Mouse (Mus musculus) urinary bladder, adult 2 months (tissue): Measurements from ENCODE around the gene Cenpo. TPM values are rescaled to one million over a fixed set of nuclear protein-coding genes. Genes with fewer than 3 reads are reported as not detected.

Source experiments
- DNase-seq: peaks from one replicate; pipeline ENCODE4 v3.0.0; 2022; ENCODE audit warnings: low spot score
- polyA plus RNA-seq: library from polyadenylated mRNA; depleted of rRNA; stranded (reverse); fragments of >200 nt; gene quantifications from 2 replicates; pipeline ENCODE4 v1.2.3, GENCODE M21; 2012

Cenpo gene
- polyA plus RNA-seq, 1 experiment: 12.9 TPM

DNA sequence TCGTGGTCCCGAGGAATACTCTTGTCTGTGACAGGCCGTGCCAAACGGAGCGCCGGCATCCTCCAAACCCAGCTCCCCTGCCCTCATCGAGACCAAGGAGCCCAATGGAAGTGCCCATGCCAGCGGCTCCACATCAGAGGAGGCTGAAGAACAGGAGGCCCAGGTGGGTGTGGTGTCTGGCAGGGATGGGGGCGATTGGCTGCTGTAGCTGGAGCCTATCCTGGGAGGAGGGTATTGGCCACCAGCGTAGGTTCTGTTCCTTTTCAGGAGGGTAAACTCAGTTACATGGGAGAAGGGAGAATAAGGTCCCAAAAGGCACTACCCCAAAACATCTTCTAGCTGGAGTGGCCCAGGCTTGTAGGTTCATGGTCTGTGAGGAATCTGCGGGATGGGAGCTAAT is 34.8 kb downstream of the Cenpo start:
- DNase-seq: peak; percentile 14

DNA sequence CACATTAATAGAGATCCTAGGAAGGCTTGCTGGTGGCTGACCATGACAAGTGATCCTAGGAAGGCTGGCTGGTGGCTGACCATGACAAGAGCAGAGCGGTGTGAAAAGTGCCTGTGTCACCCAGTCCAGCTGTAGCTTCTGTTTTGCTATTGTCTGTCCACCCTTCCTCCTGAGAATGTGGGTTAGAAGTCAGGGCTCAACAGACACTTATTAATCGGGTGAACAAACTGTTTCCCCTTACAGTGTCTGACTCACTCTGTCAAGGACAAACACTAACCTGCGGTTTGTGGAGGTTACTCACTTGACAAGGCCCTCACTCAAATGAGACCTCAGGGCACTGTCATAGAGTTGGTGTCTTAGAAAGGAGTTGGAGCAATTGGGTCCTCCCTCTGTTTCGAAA is 35.4 kb downstream of the Cenpo start:
- peak; percentile 6 for DNase-seq

DNA sequence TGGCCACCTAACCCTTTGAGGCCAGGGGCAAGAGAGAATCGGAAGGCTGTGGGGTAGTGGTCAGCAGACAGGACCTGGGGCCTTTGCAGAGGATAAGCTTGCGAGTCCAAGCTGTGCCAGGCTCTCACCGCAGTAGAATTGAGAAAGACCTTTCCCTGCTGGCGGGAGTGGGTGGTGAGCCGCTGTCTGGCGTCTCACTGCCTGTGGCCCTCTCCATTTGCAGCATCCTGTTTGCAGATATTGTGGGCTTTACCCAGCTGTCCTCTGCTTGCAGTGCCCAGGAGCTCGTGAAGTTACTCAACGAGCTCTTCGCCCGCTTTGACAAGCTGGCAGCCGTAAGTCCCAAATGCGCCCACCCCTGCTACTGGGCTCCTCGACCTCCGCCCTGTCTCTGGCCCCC is 39.5 kb downstream of the Cenpo start:
- no peak for DNase-seq

DNA sequence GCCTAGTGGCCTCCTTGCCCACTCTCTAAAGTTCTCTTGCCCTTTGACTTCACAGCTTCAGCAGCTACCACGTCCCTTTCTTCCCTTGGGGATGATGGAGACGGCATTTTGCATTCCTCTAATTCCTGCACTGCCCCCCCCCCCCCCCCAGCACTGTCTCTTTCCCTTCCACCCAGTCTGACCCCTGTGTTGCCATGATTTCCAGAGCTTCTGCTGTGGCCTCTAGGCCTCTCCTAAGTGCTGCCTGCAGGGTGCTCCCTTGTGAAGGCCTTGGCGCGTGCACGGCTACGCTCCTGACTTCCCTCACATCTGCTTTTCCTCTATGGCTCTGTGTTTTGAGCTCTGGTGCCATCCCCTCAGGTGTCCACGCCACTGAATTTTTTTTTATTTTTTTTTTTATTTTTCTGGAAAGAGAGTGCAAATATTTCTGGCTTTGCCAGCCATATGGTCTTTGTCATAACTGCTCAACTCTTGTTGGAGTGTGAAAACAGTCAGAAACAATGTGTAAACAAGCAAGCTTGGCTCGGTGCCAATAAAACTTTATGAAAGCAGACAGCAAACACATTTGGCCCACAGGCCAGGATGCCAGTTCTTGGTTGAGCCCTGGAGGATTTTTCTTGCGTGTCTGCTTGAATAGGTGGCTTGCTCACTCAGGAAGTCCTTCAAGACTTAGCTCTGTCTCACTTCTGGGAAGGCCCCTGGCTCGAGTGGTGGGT is 40.9 kb downstream of the Cenpo start:
- DNase-seq: no peak

DNA sequence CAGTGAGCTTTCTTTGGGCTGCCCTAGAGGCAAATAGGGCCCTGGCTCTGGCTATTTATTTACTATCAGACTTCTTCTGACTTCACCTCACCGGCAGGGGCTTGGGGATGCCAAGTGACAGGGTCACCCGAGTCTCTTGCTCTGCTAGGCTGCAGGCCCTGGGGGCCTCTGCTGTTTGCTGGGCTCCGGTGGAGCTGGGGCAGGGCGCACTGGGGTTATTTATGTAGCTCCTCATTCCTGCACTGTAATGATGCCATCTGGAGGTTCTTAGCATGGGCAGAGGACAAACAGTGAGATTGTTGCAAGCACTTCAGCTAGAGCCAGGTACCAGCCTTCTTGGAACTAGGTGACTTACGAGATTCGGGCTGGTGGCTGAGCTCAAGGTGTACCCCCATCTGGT is 41.6 kb downstream of the Cenpo start:
- no peak for DNase-seq

DNA sequence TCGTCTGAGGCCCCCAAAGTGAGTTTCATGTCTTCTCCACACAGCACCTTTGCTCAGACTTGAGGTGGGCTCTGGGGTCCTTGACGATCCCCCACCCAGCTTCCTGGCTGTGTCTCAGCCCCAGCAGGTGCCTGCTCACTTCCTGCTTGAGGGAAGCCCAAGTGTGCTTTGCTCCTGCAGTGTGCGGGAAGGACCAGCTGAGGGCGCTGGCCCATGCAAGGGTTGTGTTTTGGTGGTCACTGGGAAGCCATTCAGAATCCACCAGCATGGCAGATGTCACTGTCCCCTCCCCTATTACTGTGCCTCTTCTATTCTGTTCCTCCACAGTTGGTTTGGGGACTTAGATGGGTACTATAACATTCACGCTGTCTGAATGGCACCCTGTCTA is 45.0 kb downstream of the Cenpo start:
- DNase-seq: no peak

DNA sequence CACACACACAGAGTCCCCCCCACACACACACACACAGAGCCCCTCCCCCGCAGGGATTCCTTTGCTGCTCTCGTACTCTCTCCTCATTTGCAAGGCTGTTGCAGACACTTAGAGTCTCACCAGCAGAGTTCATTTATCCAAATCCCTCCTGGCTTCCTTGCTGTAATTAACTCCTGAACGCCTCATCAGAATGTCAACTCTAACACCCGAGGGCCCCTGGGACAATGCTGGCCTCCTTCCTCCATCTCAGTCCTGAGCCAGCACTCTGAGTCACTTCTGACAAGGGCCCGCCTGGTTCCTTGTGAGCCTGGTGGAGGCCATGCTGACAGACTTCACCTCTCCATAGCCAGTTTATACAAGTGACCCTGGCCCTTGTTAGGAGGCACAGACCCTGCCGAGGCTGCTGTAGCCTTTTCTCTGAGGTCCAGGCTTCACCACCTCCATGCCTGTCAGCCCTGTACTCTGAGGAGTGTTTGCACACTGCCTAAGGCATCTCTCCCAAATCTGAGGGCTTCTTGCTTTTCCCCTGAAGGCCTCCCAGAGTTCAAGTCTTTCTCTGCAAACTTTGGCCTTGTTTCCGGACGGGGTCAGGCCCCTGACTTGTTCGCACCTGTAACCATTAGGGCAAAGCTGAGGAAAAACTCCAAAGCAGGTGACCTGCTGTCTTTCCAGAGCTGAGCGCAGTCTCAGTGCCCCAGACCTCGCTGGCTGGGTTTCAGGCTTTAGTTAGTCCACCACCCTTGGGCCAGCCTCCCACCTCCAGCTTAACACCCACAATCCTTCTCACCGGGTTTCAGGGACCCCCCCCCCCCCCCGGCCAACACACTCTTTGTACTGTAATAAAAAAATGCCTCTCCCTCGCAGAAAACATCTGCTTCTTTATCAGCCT is 45.7 kb downstream of the Cenpo start:
- DNase-seq: no peak

DNA sequence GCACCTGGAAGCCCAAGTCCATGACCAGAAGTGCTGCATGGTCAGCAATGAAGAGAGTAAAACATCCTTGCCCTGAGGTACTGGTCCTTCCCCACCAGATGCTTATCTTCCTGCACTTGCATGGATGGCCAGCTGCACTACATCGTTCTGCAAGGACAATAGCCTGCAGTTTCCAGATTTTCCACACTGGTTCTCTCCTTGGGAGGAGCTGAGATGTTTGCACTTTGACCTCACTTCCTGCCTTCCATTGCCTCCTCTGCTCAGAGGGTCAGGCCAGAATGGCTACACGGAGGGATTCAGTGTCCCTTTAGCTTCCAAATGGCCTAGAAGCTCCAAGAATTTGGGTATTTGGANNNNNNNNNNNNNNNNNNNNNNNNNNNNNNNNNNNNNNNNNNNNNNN is 49.4 kb downstream of the Cenpo start:
- DNase-seq: no peak

DNA sequence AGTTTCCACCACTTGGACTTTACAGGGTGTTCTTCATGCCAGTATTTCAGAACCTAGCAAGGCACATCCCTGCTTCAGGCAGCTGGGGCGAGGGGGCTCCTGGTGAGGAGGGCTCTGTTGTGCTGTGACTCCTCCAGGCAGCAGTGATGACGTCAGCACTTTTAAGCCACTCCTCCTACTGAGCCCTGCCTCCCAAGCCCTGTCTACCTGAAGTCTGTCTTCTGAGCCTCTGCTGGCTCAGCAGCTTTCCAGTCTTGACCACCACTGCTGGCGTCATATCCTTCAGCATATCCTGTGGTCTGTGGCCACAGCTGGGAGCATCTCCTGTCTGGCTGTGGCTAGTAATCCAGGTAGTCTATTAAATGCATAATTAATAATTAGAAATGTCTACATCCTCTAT is 53.6 kb downstream of the Cenpo start:
- DNase-seq: no peak

DNA sequence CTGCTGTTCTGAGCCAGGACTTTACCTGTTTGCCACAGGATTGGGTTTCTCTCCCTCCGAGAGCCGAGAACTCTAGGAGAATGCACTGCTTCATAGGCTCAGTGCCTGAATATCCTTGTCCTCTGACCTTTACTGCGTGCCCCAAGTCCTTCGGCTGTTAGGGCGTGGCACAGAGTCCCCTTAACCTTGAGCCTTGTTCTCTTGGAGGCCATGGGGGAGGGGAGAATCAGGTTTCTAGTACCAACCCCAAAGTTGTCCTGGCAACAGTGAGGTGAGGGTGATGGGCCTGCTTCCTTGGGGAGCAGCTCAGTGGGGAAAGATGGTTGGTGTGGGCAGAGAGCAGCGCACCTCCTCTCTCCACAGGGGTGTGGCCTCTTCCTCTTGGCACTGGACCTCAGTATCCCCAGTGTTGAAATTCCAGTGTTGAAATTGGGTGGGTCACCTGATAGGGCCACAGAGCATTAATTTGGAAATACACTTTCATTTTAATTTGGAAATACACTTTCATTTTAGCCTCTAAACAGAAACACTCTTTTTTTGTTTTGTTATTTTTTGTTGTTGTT is 54.3 kb downstream of the Cenpo start:
- no peak for DNase-seq

DNA sequence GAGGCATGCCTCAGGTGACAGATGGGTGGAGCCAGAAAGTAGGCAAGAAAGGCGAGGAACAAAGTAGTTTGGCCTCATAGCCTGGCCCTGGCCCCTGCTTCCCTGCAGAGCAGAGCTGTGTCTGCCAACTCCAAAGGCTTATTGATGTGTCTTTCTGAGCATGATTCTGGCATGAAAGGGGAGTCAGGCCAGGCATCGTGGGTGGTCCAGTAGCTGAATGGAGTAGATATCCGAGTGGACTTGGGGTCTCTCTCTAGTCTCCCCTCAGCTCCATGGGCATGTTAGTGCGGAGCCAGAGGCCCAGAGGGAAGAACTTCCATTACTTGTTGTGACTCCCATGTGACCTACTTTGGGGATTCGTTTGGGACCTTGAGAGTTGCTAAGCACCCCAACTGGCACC is 55.3 kb downstream of the Cenpo start:
- no peak for DNase-seq

DNA sequence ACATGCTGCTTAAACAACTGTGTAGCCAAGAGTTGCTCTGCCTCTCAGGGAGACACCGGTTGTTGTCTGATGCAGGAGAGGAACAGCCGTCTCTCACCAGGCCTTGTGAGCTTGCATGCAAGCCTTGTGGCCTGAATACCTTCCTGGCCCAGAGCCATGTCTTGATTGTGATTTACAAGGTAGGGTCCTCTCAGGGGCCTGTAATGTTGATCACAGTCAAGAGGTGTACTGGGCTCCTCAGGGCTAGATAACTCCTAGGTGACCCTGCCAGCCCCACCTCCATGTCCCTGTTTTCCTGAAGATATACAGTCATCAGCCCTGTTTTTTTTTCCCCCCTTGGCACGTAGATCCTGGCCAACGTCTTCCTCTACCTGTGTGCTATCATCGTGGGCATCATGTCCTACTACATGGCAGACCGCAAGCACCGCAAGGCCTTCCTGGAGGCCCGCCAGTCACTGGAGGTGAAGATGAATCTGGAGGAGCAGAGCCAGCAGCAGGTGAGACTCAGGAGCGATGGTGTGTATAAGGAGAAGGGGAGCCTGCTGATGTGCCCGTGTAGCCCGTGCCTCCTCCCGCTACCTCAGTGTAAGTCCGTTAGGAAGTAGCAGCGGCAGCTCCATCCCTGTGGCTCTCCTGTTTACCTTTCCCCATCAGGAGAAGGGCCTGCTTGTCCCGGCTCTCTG is 60.8 kb downstream of the Cenpo start:
- no peak for DNase-seq

DNA sequence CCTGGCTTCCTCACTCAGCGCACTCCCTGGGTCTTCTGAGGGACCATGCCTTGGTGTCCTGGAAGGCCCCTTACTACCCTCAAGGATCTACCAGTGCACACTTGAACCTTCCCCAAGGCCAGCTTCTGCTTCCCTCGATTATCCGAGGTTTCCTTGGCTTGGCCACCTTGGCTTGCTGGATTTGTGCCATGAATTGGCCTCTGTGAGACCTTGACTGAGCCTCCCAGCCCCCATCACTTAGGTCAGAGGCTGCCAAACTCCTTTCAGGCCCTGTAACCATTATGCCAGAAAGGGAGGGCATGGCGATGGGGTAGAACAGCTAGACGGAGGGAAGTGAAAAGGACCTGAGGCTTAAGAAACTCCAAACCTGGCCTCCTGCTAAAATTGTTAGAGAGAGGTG is 64.5 kb downstream of the Cenpo start:
- DNase-seq: no peak

DNA sequence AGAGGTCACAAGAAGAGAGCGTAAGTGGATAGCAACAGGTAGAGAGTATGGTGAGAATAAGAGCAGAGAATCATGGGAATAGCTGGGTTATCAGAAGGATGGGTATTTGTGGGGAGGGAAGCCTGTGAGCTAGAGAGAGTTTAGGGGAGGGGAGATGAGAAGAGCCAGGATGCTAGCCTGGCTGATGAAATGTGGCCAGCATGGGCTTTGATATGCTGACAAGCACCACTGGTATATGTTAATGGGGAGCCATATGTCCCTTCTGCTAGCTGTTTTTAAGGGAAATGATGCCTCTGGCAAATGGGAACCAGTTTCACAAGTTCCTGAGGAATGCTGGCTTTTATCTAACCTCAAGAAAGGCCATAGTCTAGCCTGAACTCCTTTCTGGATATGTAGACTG is 65.0 kb downstream of the Cenpo start:
- DNase-seq: no peak

DNA sequence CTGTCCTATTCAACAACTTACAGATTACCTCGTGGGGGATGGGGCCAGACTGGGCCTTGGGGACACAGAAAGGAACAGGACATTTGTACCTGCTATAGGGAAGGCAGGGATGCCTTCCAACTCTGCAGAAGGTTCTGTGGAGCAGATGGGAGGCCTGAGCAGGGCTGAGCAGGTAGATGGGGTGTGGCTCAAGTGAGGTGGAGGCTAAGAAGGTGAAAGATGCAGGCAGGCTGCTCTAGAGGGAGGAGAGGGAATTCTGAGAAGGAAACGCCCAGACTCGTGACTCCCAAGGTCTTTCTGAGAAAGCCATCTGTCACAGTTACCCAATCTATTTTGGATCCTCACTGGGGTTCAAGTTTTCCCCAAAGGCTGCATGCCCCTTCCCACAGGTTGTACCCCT is 67.1 kb downstream of the Cenpo start:
- no peak for DNase-seq

DNA sequence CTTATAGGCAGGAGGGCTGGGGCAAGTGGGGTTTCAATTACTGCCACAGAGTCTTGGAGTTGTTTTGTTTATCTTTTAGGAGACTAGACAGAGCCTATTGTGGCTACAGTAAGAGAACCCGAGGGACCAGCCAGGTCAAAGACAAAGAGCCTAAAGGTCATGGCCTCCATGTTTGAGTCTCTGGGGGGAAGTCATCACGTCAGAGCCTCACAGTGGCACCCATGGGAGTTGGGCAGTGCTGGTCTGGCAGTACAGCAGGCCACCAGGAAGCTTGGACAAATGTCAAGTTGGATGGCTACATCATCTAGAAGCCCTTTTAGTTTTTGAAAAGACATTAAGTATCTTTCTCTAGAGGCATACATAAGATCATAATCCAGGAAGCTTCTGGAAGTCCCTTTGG is 71.2 kb downstream of the Cenpo start:
- no peak for DNase-seq

DNA sequence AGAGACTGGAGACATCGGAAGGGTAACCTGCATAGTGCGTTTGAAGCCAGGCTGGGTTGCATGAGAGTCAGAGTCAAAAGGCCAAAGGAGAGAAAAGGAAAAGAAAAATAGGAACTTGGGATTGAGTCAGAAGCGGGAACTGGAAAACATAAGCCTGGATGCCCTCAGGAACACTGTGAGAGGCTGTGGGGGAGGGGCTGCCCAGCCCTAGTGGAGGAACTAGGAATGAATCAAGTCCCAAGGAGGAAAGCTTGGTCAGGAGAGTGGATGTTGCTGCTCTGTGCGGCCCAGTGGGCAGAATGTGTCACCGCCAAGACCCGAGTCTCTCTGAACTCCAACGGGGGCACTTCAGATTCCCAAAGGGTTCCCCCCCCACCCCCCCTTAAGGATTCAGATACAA is 73.8 kb downstream of the Cenpo start:
- no peak for DNase-seq

DNA sequence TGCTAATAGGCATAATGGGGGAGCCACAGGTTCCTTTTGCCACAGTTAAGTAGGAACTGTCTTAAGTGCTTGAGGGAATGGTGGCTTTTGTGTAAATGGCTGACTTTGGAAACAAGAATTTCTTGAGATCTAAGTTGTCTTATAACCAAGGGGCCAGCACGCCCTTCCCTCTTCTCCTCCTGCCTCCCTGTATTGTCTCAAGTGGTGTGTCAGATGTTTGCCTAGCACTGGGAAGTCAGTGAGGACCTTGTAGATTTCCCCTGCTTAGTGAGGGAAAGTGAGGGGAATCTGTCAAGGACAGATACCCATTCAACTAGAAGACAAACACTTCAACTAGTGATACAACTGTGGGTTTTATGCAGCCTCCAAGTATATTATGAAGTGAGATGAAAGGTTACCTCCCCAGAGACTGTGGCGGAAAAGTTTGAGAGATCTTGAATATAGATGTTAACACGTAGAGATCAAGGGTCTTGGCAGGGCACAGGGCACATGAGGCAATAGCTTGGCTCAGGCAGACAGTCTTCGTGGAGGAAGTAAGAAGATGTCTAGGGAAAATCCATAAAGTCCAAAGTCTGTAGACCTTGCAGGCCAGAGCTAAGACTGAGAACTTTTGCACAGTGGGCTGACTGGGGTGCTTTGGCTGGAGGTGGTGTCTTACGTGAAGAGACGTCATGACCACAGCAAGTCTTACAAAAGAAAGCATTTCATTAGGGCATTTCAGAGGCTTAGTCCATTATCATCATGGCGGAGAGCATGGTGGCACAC is 75.0 kb downstream of the Cenpo start:
- no peak for DNase-seq

DNA sequence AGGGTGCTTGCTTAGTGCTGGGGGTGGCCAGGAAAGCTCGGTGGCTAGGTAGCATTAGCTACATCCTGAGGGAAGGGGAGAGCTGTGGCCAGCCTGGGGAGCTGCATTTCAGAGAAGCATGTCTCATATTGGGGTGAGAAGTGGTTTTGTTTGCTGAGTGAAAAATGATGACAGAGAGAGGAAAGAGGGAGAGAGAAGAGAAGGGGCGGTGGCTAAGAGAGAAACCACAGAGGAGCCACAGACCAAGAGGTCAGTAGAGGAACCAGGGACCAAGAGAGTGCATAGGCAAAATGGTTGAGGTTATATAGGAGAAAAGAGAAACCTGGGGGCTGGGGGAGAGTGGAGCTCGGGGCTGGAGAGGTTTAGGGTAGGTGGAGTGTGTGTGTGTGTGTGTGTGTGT is 75.9 kb downstream of the Cenpo start:
- no peak for DNase-seq

DNA sequence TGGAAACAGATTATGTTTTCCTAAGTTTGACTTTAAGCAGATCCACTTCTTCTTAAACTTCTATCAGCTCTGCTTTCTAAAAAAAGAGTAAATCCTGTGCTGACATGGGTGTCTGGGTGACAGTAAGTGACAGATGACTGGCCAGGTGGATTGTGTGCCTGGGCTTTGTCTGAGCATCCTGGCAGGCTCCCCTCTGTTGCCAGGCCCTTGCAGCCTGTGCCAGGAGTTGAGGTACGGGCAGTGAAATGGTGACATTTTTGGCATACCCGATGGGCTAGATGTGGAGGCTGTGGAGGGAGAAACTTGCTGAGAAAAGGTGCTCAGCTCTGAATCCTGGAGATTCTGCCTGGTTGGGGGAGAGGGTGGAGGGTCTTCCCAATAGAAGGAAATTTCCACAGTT is 76.6 kb downstream of the Cenpo start:
- DNase-seq: no peak

DNA sequence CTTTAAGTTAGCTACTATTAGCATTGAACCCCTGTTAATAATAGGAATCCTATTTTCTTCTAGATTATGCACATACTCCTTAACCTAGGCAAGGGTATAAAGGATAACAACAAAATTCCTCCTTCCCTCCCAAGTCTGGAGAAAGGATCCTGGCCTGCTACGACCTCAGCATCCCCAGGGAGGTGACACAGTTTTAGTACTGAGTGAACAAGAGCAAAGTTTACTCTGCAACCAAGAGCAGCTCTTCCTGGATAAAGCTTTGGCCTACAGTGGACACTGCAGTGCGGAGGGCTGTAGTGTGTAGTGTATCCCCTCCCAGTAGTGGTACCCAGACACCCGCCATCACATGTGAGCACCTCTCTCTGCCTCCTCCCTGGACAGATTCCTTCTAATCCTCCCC is 82.1 kb downstream of the Cenpo start:
- DNase-seq: no peak

DNA sequence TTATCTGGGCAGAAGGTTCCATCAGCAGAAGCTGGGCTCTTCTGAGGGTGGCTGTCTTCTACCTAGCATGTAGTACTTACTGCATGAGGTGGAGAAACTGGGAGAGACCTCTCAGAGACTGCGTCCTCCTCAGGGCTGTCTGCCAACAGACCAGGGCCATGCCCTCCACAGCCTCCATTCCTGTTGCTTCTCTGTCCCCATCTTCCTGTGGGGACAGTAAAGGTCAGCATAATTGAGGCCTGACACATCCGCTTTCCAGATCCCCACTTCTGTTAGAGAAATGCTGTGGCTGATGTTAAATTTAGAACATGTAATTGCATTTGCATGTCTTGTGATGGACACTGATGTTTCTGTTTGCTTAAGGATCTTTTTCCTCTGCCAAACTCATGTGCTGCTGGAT is 83.2 kb downstream of the Cenpo start:
- DNase-seq: no peak
